Mouse (Mus musculus) cerebellum, adult 2 months (tissue): ENCODE measurements around the gene Aqp6.

Experiments
- CTCF ChIP-seq: fragments of 200-500 bp; IDR thresholded peaks from 2 replicates; pipeline ENCODE4 v1.5.1; 2011; ENCODE audit warnings: low read depth, mild to moderate bottlenecking, control low read depth, low read length, moderate library complexity, borderline replicate concordance; ENCODE audit not compliant: insufficient read depth
- POLR2A ChIP-seq: fragments of 200-500 bp; IDR thresholded peaks from 2 replicates; pipeline ENCODE4 v1.6.1; 2011; ENCODE audit warnings: low read length, control low read depth, borderline replicate concordance; ENCODE audit not compliant: insufficient read depth

- no peak for TF ChIP-seq CTCF
- TF ChIP-seq POLR2A, result no peak
Measured at GRCm38 (mm10) chr15:99622063-99622462, 20.9 kb downstream of the Aqp6 start.
